Comparison of ENCODE assay signal across 7 mouse cellular contexts in the genomic region with DNA sequence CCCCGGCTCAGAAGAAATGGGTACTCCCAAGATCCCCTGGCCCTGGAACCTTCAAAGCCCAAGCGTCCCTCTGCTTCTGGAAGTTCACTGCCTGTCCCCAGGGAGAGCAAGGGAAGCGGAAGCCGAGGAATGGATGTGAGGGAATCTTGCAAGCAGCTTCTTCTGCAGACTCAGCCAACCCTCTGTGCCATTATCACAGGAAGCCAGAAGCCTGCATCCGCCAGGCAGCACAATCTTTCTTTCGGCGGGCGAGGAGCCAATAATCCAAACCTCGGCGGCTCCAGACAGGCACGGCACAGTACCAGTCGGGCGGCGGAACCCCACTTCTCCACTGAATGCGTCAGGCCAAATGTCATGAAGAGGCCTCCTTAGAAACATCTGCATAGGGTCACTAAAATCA. TPM values are rescaled to one million over a fixed set of nuclear protein-coding genes. Genes with fewer than 3 reads are reported as not detected.
A peak's percentile ranks its signal among the peaks of the same experiment; 100 is the strongest.
DNase-seq lines count a peak whose midpoint lies in the region; ATAC-seq and TF ChIP-seq lines count a peak whose summit lies in the region.

No protein-coding gene starts in this region.

- WGBS in hindbrain, embryonic 12.5 days = 66% methylated on average over 15 of the region's 15 CpGs
- WGBS in midbrain, postnatal 0 days = 62% methylated on average over 15 of the region's 15 CpGs

- H3K4me3 ChIP-seq in cortical plate, adult 2 months (ENCODE audit: insufficient read depth, low read length) = no peak overlapping the region; the same call in 1 of the 2 replicates
- no peak overlapping the region for H3K4me3 ChIP-seq in hindbrain, embryonic 12.5 days
- H3K4me3 ChIP-seq in midbrain, postnatal 0 days (ENCODE audit: low read depth, low read length) = no peak overlapping the region

- no peaks in the 10 kb centered on the region for H3K9me3 ChIP-seq in hindbrain, embryonic 12.5 days (replicated peaks)
- no peaks in the 10 kb centered on the region for H3K9me3 ChIP-seq in midbrain, postnatal 0 days (ENCODE audit: low read length)

- no peak overlapping the region for H3K9ac ChIP-seq in hindbrain, embryonic 12.5 days
- H3K9ac ChIP-seq in midbrain, postnatal 0 days (replicated peaks; ENCODE audit: low read length, poor library complexity, severe bottlenecking) = no peak overlapping the region

- intact Hi-C loops in left cerebral cortex, postnatal 36 days (cut with DNase I) = no loop called here

- H3K4me2 ChIP-seq in hindbrain, embryonic 12.5 days (replicated peaks) = no peak overlapping the region
- H3K4me2 ChIP-seq in midbrain, postnatal 0 days (ENCODE audit: low read depth, low read length, poor library complexity, severe bottlenecking) = no peak overlapping the region

- DNase-seq in testis, postnatal 10 days (ENCODE audit: low spot score) = peak; percentile 74
- DNase-seq in testis, postnatal 14 days (ENCODE audit: low spot score) = no peak
- peak; percentile 57 to 64 for DNase-seq in left cerebral cortex, postnatal 36 days (ENCODE audit: low spot score in 2 of 2)
- DNase-seq in midbrain, postnatal 0 days (ENCODE audit: low spot score) = peak; percentile 54
- no peak for DNase-seq in urinary bladder, postnatal 36 days (ENCODE audit: low spot score in 2 of 2)

- TF ChIP-seq CTCF in cortical plate, adult 2 months (IDR thresholded peaks at IDR 0.05; ENCODE audit: extremely low read depth, insufficient read depth, low read length) = no peak
- TF ChIP-seq CTCF in midbrain, postnatal 0 days (IDR thresholded peaks at IDR 0.05) = no peak

- H3K27ac ChIP-seq in cortical plate, adult 2 months (ENCODE audit: insufficient read depth, low read length) = 0 out of 2 replicates have a peak overlapping the region, but pooled peaks have one; percentile 17
- H3K27ac ChIP-seq in hindbrain, embryonic 12.5 days = peak overlapping the region; percentile 60; the same call in 1 of the 2 replicates
- peak overlapping the region; percentile 38; the same call in 1 of the 2 replicates for H3K27ac ChIP-seq in midbrain, postnatal 0 days (ENCODE audit: low read depth, low read length)

- ATAC-seq in hindbrain, embryonic 12.5 days (ENCODE audit: low FRiP score) = no peak
- no peak for ATAC-seq in midbrain, postnatal 0 days (ENCODE audit: low FRiP score)

- peak; percentile 39; the same call in 1 of the 2 replicates for TF ChIP-seq POLR2A in cortical plate, adult 2 months (IDR thresholded peaks at IDR 0.05; ENCODE audit: extremely low read depth, insufficient read depth, low read length)

- H3K36me3 ChIP-seq in hindbrain, embryonic 12.5 days = no peaks in the 10 kb centered on the region
- H3K36me3 ChIP-seq in midbrain, postnatal 0 days (ENCODE audit: insufficient read depth, low read length) = no peaks in the 10 kb centered on the region

- no peaks in the 10 kb centered on the region for H3K27me3 ChIP-seq in hindbrain, embryonic 12.5 days
- H3K27me3 ChIP-seq in midbrain, postnatal 0 days (ENCODE audit: insufficient read depth, low read length) = no peaks in the 10 kb centered on the region

- H3K4me1 ChIP-seq in cortical plate, adult 2 months (ENCODE audit: control insufficient read depth, insufficient read depth, low read length) = peaks cover 4% of the 10 kb centered on the region
- peaks cover 87% of the 10 kb centered on the region for H3K4me1 ChIP-seq in hindbrain, embryonic 12.5 days
- H3K4me1 ChIP-seq in midbrain, postnatal 0 days (ENCODE audit: insufficient read depth, low read length) = peaks cover 23% of the 10 kb centered on the region

RNA-seq across cellular contexts. Expression of a gene that starts 8.0 kb away (rescaled TPM):
- 6.5 and 6.8 TPM in 2 replicates for polyA plus RNA-seq in cortical plate, adult 2 months (2012; rRNA removed)
- 80.9 and 81.9 TPM in 2 replicates for polyA plus RNA-seq in hindbrain, embryonic 12.5 days (2016; fragmentation: Nextera tagmentation; extraction: Ambion mirVana)
- 10 to 100 TPM; 10.3 to 11.0 TPM for total RNA-seq in left cerebral cortex, postnatal 36 days (2021)
- total RNA-seq in midbrain, postnatal 0 days (2014; rRNA removed) = 61.8 and 62.6 TPM in 2 replicates
- 22.5 and 22.9 TPM in 2 replicates for polyA plus RNA-seq in midbrain, postnatal 0 days (2015; fragmentation: Nextera tagmentation; extraction: Ambion mirVana)

RNA-seq across cellular contexts. Expression of a gene that starts 24.5 kb away (rescaled TPM):
- 20.0 and 20.6 TPM in 2 replicates for polyA plus RNA-seq in cortical plate, adult 2 months (2012; rRNA removed)
- 37.8 and 40.0 TPM in 2 replicates for polyA plus RNA-seq in hindbrain, embryonic 12.5 days (2016; fragmentation: Nextera tagmentation; extraction: Ambion mirVana)
- 10 to 100 TPM; 19.9 to 21.7 TPM for total RNA-seq in left cerebral cortex, postnatal 36 days (2021)
- total RNA-seq in midbrain, postnatal 0 days (2014; rRNA removed) = 24.5 and 28.5 TPM in 2 replicates
- 20.0 and 22.2 TPM in 2 replicates for polyA plus RNA-seq in midbrain, postnatal 0 days (2015; fragmentation: Nextera tagmentation; extraction: Ambion mirVana)

RNA-seq across cellular contexts. Expression of a gene that starts 24.7 kb away (rescaled TPM):
- polyA plus RNA-seq in cortical plate, adult 2 months (2012; rRNA removed) = 46.2 and 52.6 TPM in 2 replicates
- polyA plus RNA-seq in hindbrain, embryonic 12.5 days (2016; fragmentation: Nextera tagmentation; extraction: Ambion mirVana) = 79.7 and 88.2 TPM in 2 replicates
- 10 to 100 TPM; 52.5 to 54.7 TPM for total RNA-seq in left cerebral cortex, postnatal 36 days (2021)
- total RNA-seq in midbrain, postnatal 0 days (2014; rRNA removed) = 46.7 and 47.4 TPM in 2 replicates
- 85.5 and 85.7 TPM in 2 replicates for polyA plus RNA-seq in midbrain, postnatal 0 days (2015; fragmentation: Nextera tagmentation; extraction: Ambion mirVana)

RNA-seq across cellular contexts. Expression of a gene that starts 28.8 kb away (rescaled TPM):
- 25.8 and 27.4 TPM in 2 replicates for polyA plus RNA-seq in cortical plate, adult 2 months (2012; rRNA removed)
- 52.1 and 53.0 TPM in 2 replicates for polyA plus RNA-seq in hindbrain, embryonic 12.5 days (2016; fragmentation: Nextera tagmentation; extraction: Ambion mirVana)
- total RNA-seq in left cerebral cortex, postnatal 36 days (2021) = 10 to 100 TPM; 27.8 to 29.1 TPM
- total RNA-seq in midbrain, postnatal 0 days (2014; rRNA removed) = 83.5 and 92.4 TPM in 2 replicates
- polyA plus RNA-seq in midbrain, postnatal 0 days (2015; fragmentation: Nextera tagmentation; extraction: Ambion mirVana) = 26.2 and 26.6 TPM in 2 replicates

RNA-seq across cellular contexts. Expression of a gene that starts 52.8 kb away (rescaled TPM):
- polyA plus RNA-seq in cortical plate, adult 2 months (2012; rRNA removed) = 28.1 and 29.5 TPM in 2 replicates
- 54.2 and 61.8 TPM in 2 replicates for polyA plus RNA-seq in hindbrain, embryonic 12.5 days (2016; fragmentation: Nextera tagmentation; extraction: Ambion mirVana)
- total RNA-seq in left cerebral cortex, postnatal 36 days (2021) = 10 to 100 TPM; 14.9 to 16.5 TPM
- total RNA-seq in midbrain, postnatal 0 days (2014; rRNA removed) = 26.9 and 27.6 TPM in 2 replicates
- 47.1 and 52.2 TPM in 2 replicates for polyA plus RNA-seq in midbrain, postnatal 0 days (2015; fragmentation: Nextera tagmentation; extraction: Ambion mirVana)

Comparison
In these comparisons a context has a peak if more than half of its experiments do, and no peak if none do; other contexts are left out.
1. DNase-seq: peak in testis, postnatal 10 days (single experiment), left cerebral cortex, postnatal 36 days (2 of 2) and midbrain, postnatal 0 days (single experiment); none in testis, postnatal 14 days (single experiment) and urinary bladder, postnatal 36 days (0 of 2).
2. Peak in every context shown above with its lines, with median percentiles within 50 percentile points of each other: H3K27ac ChIP-seq.